Mouse (Mus musculus): ENCODE results near the gene Spin1. TPM values are rescaled to one million over a fixed set of nuclear protein-coding genes. Genes with fewer than 3 reads are reported as not detected.

The Spin1 gene
- polyA plus RNA-seq, 2 experiments from 2014 or later: 37.8 to 40.4 TPM

GRCm38 (mm10) chr13:51147106-51147505 is 46.4 kb downstream of the Spin1 start:
- ATAC-seq: no peak

- no peak for ATAC-seq
Measured at GRCm38 (mm10) chr13:51152966-51153669, 52.4 kb downstream of the Spin1 start.

GRCm38 (mm10) chr13:51153670-51154030 is 53.0 kb downstream of the Spin1 start:
- ATAC-seq: no peak

- no peak for ATAC-seq
Measured at GRCm38 (mm10) chr13:51155178-51156013, 54.7 kb downstream of the Spin1 start.

- ATAC-seq: no peak
Measured at GRCm38 (mm10) chr13:51156014-51156386, 55.3 kb downstream of the Spin1 start.

- no peak for ATAC-seq
Measured at GRCm38 (mm10) chr13:51157291-51157690, 56.6 kb downstream of the Spin1 start.

GRCm38 (mm10) chr13:51161672-51162071 is 61.0 kb downstream of the Spin1 start:
- no peak for ATAC-seq

- ATAC-seq: no peak
Measured at GRCm38 (mm10) chr13:51162246-51162645, 61.6 kb downstream of the Spin1 start.

- ATAC-seq: no peak
Measured at GRCm38 (mm10) chr13:51166711-51167110, 66.0 kb downstream of the Spin1 start.

GRCm38 (mm10) chr13:51170215-51170614 is 69.5 kb downstream of the Spin1 start:
- no peak for ATAC-seq

GRCm38 (mm10) chr13:51170691-51171680 is 70.3 kb downstream of the Spin1 start, which contains the start of gene Nxnl2:
TSS of gene Nxnl2 (plus strand) at chr13:51171022.
- ATAC-seq: peak; percentile 87

- ATAC-seq: no peak
Measured at GRCm38 (mm10) chr13:51172601-51173000, 71.9 kb downstream of the Spin1 start.

GRCm38 (mm10) chr13:51178932-51179331 is 78.3 kb downstream of the Spin1 start:
- no peak for ATAC-seq

GRCm38 (mm10) chr13:51179362-51179761 is 78.7 kb downstream of the Spin1 start:
- ATAC-seq: no peak

- ATAC-seq: no peak
Measured at GRCm38 (mm10) chr13:51182236-51182635, 81.6 kb downstream of the Spin1 start.

GRCm38 (mm10) chr13:51184896-51185295 is 84.2 kb downstream of the Spin1 start:
- no peak for ATAC-seq

- no peak for ATAC-seq
Measured at GRCm38 (mm10) chr13:51190336-51190735, 89.7 kb downstream of the Spin1 start.

- ATAC-seq: no peak
Measured at GRCm38 (mm10) chr13:51191416-51192140, 90.9 kb downstream of the Spin1 start.

GRCm38 (mm10) chr13:51193893-51194292 is 93.2 kb downstream of the Spin1 start:
- no peak for ATAC-seq

- no peak for ATAC-seq
Measured at GRCm38 (mm10) chr13:51197699-51198098, 97.0 kb downstream of the Spin1 start.

GRCm38 (mm10) chr13:51198186-51198585 is 97.5 kb downstream of the Spin1 start:
- ATAC-seq: no peak

All from CD4-positive, CD25-positive, alpha-beta regulatory T cell, adult 4 months (primary cell).